In genomic region chr1:72179947-72180346, GRCm38 (mm10) we compare ENCODE assay signal across 29 mouse cellular contexts.
"Had no signal": no experiment of that assay in that cellular context is flagged by ENCODE, and none has a peak within 500 bp of the region (broad histone marks: within the 10 kb centered on the region; RNA-seq: fewer than 3 reads in every experiment).

No protein-coding gene starts in this region.

- H3K4me2 ChIP-seq: embryonic facial prominence, embryonic 12.5 days; embryonic facial prominence, embryonic 13.5 days; embryonic facial prominence, embryonic 15.5 days; forebrain, embryonic 12.5 days; forebrain, embryonic 13.5 days; forebrain, embryonic 15.5 days had no signal

- H3K4me3 ChIP-seq: embryonic facial prominence, embryonic 10.5 days; embryonic facial prominence, embryonic 12.5 days; embryonic facial prominence, embryonic 13.5 days; embryonic facial prominence, embryonic 15.5 days; erythroblast, embryonic 14.5 days; forebrain, embryonic 10.5 days; forebrain, embryonic 12.5 days; forebrain, embryonic 13.5 days; forebrain, embryonic 15.5 days; gastrocnemius, adult 2 months; heart, adult 2 months had no signal

- H3K27me3 ChIP-seq: embryonic facial prominence, embryonic 12.5 days; embryonic facial prominence, embryonic 13.5 days; embryonic facial prominence, embryonic 15.5 days; forebrain, embryonic 13.5 days; forebrain, embryonic 15.5 days had no signal

- DNase-seq: cerebellum, adult 2 months; cerebellum, adult 8-10 months; cerebellum, adult 9-10 months; cerebellum, adult 9-11 months; cerebellum, postnatal 10 days; cerebellum, postnatal 14 days; cerebellum, postnatal 25 days; cerebellum, postnatal 36 days; embryo, embryonic 11 days; forebrain, postnatal 0 days; gastrocnemius, adult 2 months; gastrocnemius, postnatal 10 days; gastrocnemius, postnatal 14 days; gastrocnemius, postnatal 25 days; gastrocnemius, postnatal 36 days; heart, adult 11 months; heart, adult 18-20 months; heart, adult 2 months had no signal

- ATAC-seq: forebrain, embryonic 13.5 days; forebrain, embryonic 14.5 days; forebrain, embryonic 15.5 days; forebrain, embryonic 16.5 days; forebrain, postnatal 0 days had no signal

- H3K36me3 ChIP-seq: embryonic facial prominence, embryonic 10.5 days; embryonic facial prominence, embryonic 12.5 days; embryonic facial prominence, embryonic 13.5 days; embryonic facial prominence, embryonic 15.5 days; forebrain, embryonic 10.5 days; forebrain, embryonic 12.5 days; forebrain, embryonic 15.5 days had no signal

- H3K27ac ChIP-seq: embryonic facial prominence, embryonic 10.5 days; embryonic facial prominence, embryonic 12.5 days; embryonic facial prominence, embryonic 13.5 days; embryonic facial prominence, embryonic 15.5 days; forebrain, embryonic 10.5 days; forebrain, embryonic 12.5 days; forebrain, embryonic 13.5 days; forebrain, embryonic 15.5 days; gastrocnemius, adult 2 months; heart, adult 2 months had no signal

- H3K9me3 ChIP-seq: embryonic facial prominence, embryonic 10.5 days; embryonic facial prominence, embryonic 12.5 days; embryonic facial prominence, embryonic 13.5 days; embryonic facial prominence, embryonic 15.5 days; forebrain, embryonic 10.5 days; forebrain, embryonic 12.5 days; forebrain, embryonic 13.5 days; forebrain, embryonic 15.5 days had no signal

- H3K9ac ChIP-seq: embryonic facial prominence, embryonic 12.5 days; embryonic facial prominence, embryonic 13.5 days; embryonic facial prominence, embryonic 15.5 days; forebrain, embryonic 12.5 days; forebrain, embryonic 13.5 days; forebrain, embryonic 15.5 days; forebrain, postnatal 0 days had no signal
